Mouse (Mus musculus): ENCODE results near the gene Galnt7.

DNA sequence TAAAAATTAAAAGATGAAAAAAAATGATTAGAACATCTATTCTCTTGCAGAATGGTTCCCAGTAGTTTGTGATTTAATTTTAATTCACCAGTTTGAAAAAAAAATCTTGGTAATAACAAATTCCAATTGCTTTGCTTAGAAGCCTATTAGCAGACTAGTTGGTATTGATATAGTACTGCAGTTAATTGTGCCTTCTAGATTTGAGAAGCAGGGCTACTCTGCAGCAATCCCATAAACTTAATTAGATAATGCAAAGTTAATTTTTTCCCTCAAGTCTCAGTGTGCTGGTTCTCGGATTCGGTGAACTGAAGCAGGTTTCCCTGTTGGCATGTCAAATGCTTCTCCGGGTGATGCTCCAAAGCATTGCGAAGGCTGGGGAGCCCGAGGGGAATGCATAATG is 10.1 kb downstream of the Galnt7 start:
- TF ChIP-seq CTCF (IDR thresholded peaks at IDR 0.05; ENCODE audit: low read depth) (no peak), EP300 (IDR thresholded peaks at IDR 0.05; ENCODE audit: low read depth) (no peak)
